Mouse (Mus musculus) embryonic facial prominence, embryonic 11.5 days (tissue): ENCODE data around the gene Isg15. TPM values are rescaled to one million over a fixed set of nuclear protein-coding genes. Genes with fewer than 3 reads are reported as not detected.

Experiments
- ATAC-seq: fragments of 200-750 bp; cut with Nextera tagmentation; replicated peaks from 2 replicates; pipeline ENCODE4 v1.8.0; 2017; ENCODE audit warnings: low read depth; ENCODE audit not compliant: insufficient number of reproducible peaks, low FRiP score, low TSS enrichment
- DNase-seq: peaks from one replicate; pipeline ENCODE4 v3.0.0-alpha.2; 2015; ENCODE audit warnings: low spot score
- H3K27ac ChIP-seq: fragments of 300-500 bp; sonication (generic); replicated peaks from 2 replicates; pipeline ENCODE4 v1.5.1; 2014; ENCODE audit warnings: mild to moderate bottlenecking, low read depth, low read length, control low read depth
- H3K27me3 ChIP-seq: fragments of 300-500 bp; sonication (generic); 2 replicates; pipeline ENCODE4 v1.6.1; 2014; ENCODE audit warnings: mild to moderate bottlenecking, low read length, moderate library complexity, mixed read lengths; ENCODE audit not compliant: control insufficient read depth, insufficient read depth
- H3K36me3 ChIP-seq: fragments of 300-500 bp; sonication (generic); replicated peaks from 2 replicates; pipeline ENCODE4 v1.6.1; 2014; ENCODE audit warnings: low read depth, mild to moderate bottlenecking, low read length, moderate library complexity, mixed read lengths; ENCODE audit not compliant: control insufficient read depth, insufficient read depth
- H3K4me1 ChIP-seq: fragments of 300-500 bp; sonication (generic); 2 replicates; pipeline ENCODE4 v1.6.1; 2014; ENCODE audit warnings: low read length, mixed read lengths; ENCODE audit not compliant: control insufficient read depth, insufficient read depth
- H3K4me2 ChIP-seq: fragments of 300-500 bp; sonication (generic); 2 replicates; pipeline ENCODE4 v1.6.1; 2014; ENCODE audit warnings: low read depth, mild to moderate bottlenecking, control low read depth, low read length, moderate library complexity
- H3K4me3 ChIP-seq: fragments of 300-500 bp; sonication (generic); 2 replicates; pipeline ENCODE4 v1.5.1; 2014; ENCODE audit warnings: low read depth, low read length, control low read depth
- H3K9ac ChIP-seq: fragments of 300-500 bp; sonication (generic); replicated peaks from 2 replicates; pipeline ENCODE4 v1.6.1; 2014; ENCODE audit warnings: mild to moderate bottlenecking, control low read depth, low read length
- H3K9me3 ChIP-seq: fragments of 300-500 bp; sonication (generic); replicated peaks from 2 replicates; pipeline ENCODE4 v1.6.1; 2016; ENCODE audit warnings: mild to moderate bottlenecking, low read length, inconsistent platforms, mixed read lengths; ENCODE audit not compliant: control insufficient read depth
- WGBS: fragments of 180-500 bp; shearing (Covaris S2); extraction: QIAGEN DNeasy Blood & Tissue Kit; methylation state at CpG from one replicate; pipeline ENCODE4 v1.1.7; 2014; 5-methylcytosine and 5-hydroxymethylcytosine counted together
- polyA plus RNA-seq: library from polyadenylated mRNA; unstranded; fragments of >200 nt; fragmentation: Nextera tagmentation; extraction: Ambion mirVana; gene quantifications from 2 replicates; pipeline ENCODE4 v1.2.1, GENCODE M21; 2014

Gene Isg15
- polyA plus RNA-seq = 0.29 and 0.49 TPM in 2 replicates

- WGBS = 62% methylated on average over 10 of the region's 10 CpGs
- ATAC-seq = no peak
- H3K9me3 ChIP-seq = no peaks in the 10 kb centered on the region
Observed at GRCm38 (mm10) chr4:156200623-156201475, at the start of gene Isg15. TSS of gene Isg15 (minus strand) at chr4:156200818.

GRCm38 (mm10) chr4:156249567-156249966, 48.9 kb upstream of the Isg15 start:
- no peaks in the 10 kb centered on the region for H3K9me3 ChIP-seq
- DNase-seq (no peak), ATAC-seq (no peak)
- WGBS = 60% methylated on average over 11 of the region's 11 CpGs
- peaks cover 4% of the 10 kb centered on the region for H3K27me3 ChIP-seq
- no peaks in the 10 kb centered on the region for H3K4me1 ChIP-seq
- no peak overlapping the region for H3K4me3 ChIP-seq
- no peak overlapping the region for H3K9ac ChIP-seq
- peaks cover 9% of the 10 kb centered on the region for H3K36me3 ChIP-seq
- H3K27ac ChIP-seq = no peak overlapping the region
- H3K4me2 ChIP-seq = no peak overlapping the region

More at GRCm38 (mm10) chr4:156200623-156201475, at the start of gene Isg15:
- no peaks in the 10 kb centered on the region; the same call in none of the 2 replicates for H3K4me1 ChIP-seq
- no peak within 1 kb of the TSS for H3K4me2 ChIP-seq
- DNase-seq = no peak
- no peak within 1 kb of the TSS for H3K4me3 ChIP-seq
- no peak within 1 kb of the TSS for H3K9ac ChIP-seq
- no peak within 1 kb of the TSS for H3K27ac ChIP-seq
- H3K27me3 ChIP-seq = peaks cover 9% of the 10 kb centered on the region; the same call in 1 of the 2 replicates
- no peaks in the 10 kb centered on the region for H3K36me3 ChIP-seq

- Histone ChIP-seq H3K9ac (peak overlapping the region; percentile 82), H3K9me3 (no peaks in the 10 kb centered on the region), H3K4me2 (peak overlapping the region; percentile 71), H3K27me3 (no peaks in the 10 kb centered on the region), H3K4me1 (no peaks in the 10 kb centered on the region; the same call in 1 of the 2 replicates), H3K4me3 (peak overlapping the region; percentile 92), H3K27ac (peak overlapping the region; percentile 94), H3K36me3 (peaks cover 18% of the 10 kb centered on the region)
- ATAC-seq (no peak), DNase-seq (peak; percentile 41)
- 25% methylated on average over 55 of the region's 60 CpGs for WGBS
Observed at GRCm38 (mm10) chr4:156236651-156237447, 36.2 kb upstream of the Isg15 start.

- DNase-seq = peak; percentile 95
- Histone ChIP-seq H3K27ac (peak within 1 kb of the TSS; percentile 94), H3K4me1 (no peaks in the 10 kb centered on the region; the same call in 1 of the 2 replicates), H3K4me2 (peak within 1 kb of the TSS; percentile 89), H3K9me3 (no peaks in the 10 kb centered on the region), H3K9ac (peak within 1 kb of the TSS; percentile 82), H3K4me3 (peak within 1 kb of the TSS; percentile 92), H3K27me3 (no peaks in the 10 kb centered on the region), H3K36me3 (peaks cover 20% of the 10 kb centered on the region)
- under 1% methylated on average over 86 of the region's 90 CpGs for WGBS
- ATAC-seq = peak; percentile 84
Observed at GRCm38 (mm10) chr4:156235808-156236533, 35.4 kb upstream of the Isg15 start, which contains the start of gene Noc2l. TSS of gene Noc2l (plus strand) at chr4:156236010.

- Histone ChIP-seq H3K27me3 (no peaks in the 10 kb centered on the region), H3K4me2 (peak overlapping the region; percentile 71), H3K9me3 (no peaks in the 10 kb centered on the region), H3K4me3 (peak overlapping the region; percentile 92), H3K4me1 (no peaks in the 10 kb centered on the region; the same call in 1 of the 2 replicates), H3K9ac (peak overlapping the region; percentile 82), H3K36me3 (peaks cover 14% of the 10 kb centered on the region), H3K27ac (no peak overlapping the region)
- no peak for ATAC-seq
- WGBS = under 1% methylated on average over 15 of the region's 15 CpGs
- peak; percentile 64 for DNase-seq
Observed at GRCm38 (mm10) chr4:156235360-156235770, 34.7 kb upstream of the Isg15 start.

GRCm38 (mm10) chr4:156234701-156235213, 34.1 kb upstream of the Isg15 start, which contains the start of gene Plekhn1:
TSS of gene Plekhn1 (minus strand) at chr4:156234857.
- no peaks in the 10 kb centered on the region for H3K27me3 ChIP-seq
- peak within 1 kb of the TSS; percentile 92 for H3K4me3 ChIP-seq
- peaks cover 12% of the 10 kb centered on the region for H3K36me3 ChIP-seq
- WGBS = 0% methylated on average over 30 of the region's 48 CpGs
- peak; percentile 84 for DNase-seq
- peak within 1 kb of the TSS; percentile 89 for H3K4me2 ChIP-seq
- H3K27ac ChIP-seq = peak within 1 kb of the TSS; percentile 70
- peak within 1 kb of the TSS; percentile 82 for H3K9ac ChIP-seq
- no peaks in the 10 kb centered on the region; the same call in 1 of the 2 replicates for H3K4me1 ChIP-seq
- no peaks in the 10 kb centered on the region for H3K9me3 ChIP-seq
- ATAC-seq = peak; percentile 20

- under 1% methylated on average over 17 of the region's 17 CpGs for WGBS
Observed at GRCm38 (mm10) chr4:156234021-156234501, 33.4 kb upstream of the Isg15 start.

More at GRCm38 (mm10) chr4:156234021-156234501, 33.4 kb upstream of the Isg15 start:
- ATAC-seq (no peak), DNase-seq (peak; percentile 42)
- Histone ChIP-seq H3K4me2 (peak overlapping the region; percentile 89), H3K9me3 (no peaks in the 10 kb centered on the region), H3K9ac (peak overlapping the region; percentile 77), H3K4me3 (peak overlapping the region; percentile 74), H3K27ac (peak overlapping the region; percentile 70; the same call in 1 of the 2 replicates), H3K27me3 (no peaks in the 10 kb centered on the region), H3K36me3 (peaks cover 13% of the 10 kb centered on the region), H3K4me1 (no peaks in the 10 kb centered on the region; the same call in 1 of the 2 replicates)
